Mouse (Mus musculus): ENCODE measurements around the gene Zfp467.

GRCm38 (mm10) chr6:48412662-48413061 lies 33.0 kb downstream of the Zfp467 start:
- TF ChIP-seq CTCF (IDR thresholded peaks at IDR 0.05; ENCODE audit: low read depth), result no peak
- TF ChIP-seq EP300 (IDR thresholded peaks at IDR 0.05; ENCODE audit: low read depth), result no peak

Measured in heart, postnatal 0 days (tissue).